Mouse (Mus musculus) thymus, adult 2 months (tissue): ENCODE results near the gene Fam69b.

Experiments used
- CTCF ChIP-seq: fragments of 200-500 bp; IDR thresholded peaks from 2 replicates; pipeline ENCODE4 v1.5.1; 2012; ENCODE audit warnings: mild to moderate bottlenecking, control low read depth, low read length, moderate library complexity, borderline replicate concordance; ENCODE audit not compliant: control insufficient read depth, poor library complexity, insufficient read depth; ENCODE audit errors: extremely low read depth
- POLR2A ChIP-seq: fragments of 200-500 bp; IDR thresholded peaks from 2 replicates; pipeline ENCODE4 v1.6.1; 2012; ENCODE audit warnings: mild to moderate bottlenecking, low read length, control low read depth, moderate library complexity; ENCODE audit not compliant: control insufficient read depth, poor library complexity, insufficient read depth; ENCODE audit errors: extremely low read depth

DNA sequence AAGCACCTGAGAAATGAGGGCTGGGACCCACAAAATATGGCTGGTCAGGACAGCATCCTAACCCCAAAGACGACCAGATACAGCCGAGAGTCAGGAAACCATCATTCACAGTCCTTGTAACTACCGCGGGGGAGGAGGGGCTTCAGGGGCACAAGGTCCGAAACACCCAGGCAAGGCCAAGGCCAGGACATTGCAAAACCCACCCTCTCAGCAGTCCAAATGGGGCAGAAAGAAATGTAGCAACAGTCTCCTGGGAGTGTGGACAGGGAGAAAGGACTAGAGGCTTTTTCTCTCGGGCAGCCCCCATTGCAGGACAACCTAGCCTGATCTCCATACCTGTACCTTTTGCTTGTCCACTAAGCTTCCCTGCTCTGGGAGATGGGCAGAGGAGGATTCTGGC is 25.1 kb upstream of the Fam69b start:
- no peak for TF ChIP-seq POLR2A
- no peak for TF ChIP-seq CTCF
